Mouse (Mus musculus) embryonic facial prominence, embryonic 14.5 days (tissue): Measurements from ENCODE around the gene Sugt1. TPM values are rescaled to one million over a fixed set of nuclear protein-coding genes. Genes with fewer than 3 reads are reported as not detected.

ENCODE experiments used
- ATAC-seq: fragments of 200-750 bp; cut with Nextera tagmentation; 2 replicates; pipeline ENCODE4 v1.8.0; 2017; ENCODE audit warnings: low read depth, moderate number of reproducible peaks, moderate TSS enrichment
- DNase-seq: peaks from one replicate; pipeline ENCODE4 v3.0.0-alpha.2; 2015; ENCODE audit warnings: low spot score
- H3K27ac ChIP-seq: fragments of 300-500 bp; sonication (generic); replicated peaks from 2 replicates; pipeline ENCODE4 v1.5.1; 2014; ENCODE audit warnings: low read depth, mild to moderate bottlenecking, low read length, moderate library complexity
- H3K27me3 ChIP-seq: fragments of 300-500 bp; sonication (generic); replicated peaks from 2 replicates; pipeline ENCODE4 v1.6.1; 2014; ENCODE audit warnings: low read length; ENCODE audit not compliant: control insufficient read depth, insufficient read depth
- H3K36me3 ChIP-seq: fragments of 300-500 bp; sonication (generic); 2 replicates; pipeline ENCODE4 v1.6.1; 2014; ENCODE audit warnings: low read length, mixed read lengths; ENCODE audit not compliant: control insufficient read depth, insufficient read depth
- H3K4me1 ChIP-seq: fragments of 300-500 bp; sonication (generic); 2 replicates; pipeline ENCODE4 v1.6.1; 2014; ENCODE audit warnings: antibody characterized with exemption, low read length; ENCODE audit not compliant: control insufficient read depth, insufficient read depth
- H3K4me2 ChIP-seq: fragments of 300-500 bp; sonication (generic); 2 replicates; pipeline ENCODE4 v1.6.1; 2014; ENCODE audit warnings: low read depth, mild to moderate bottlenecking, low read length, moderate library complexity, mixed read lengths
- H3K4me3 ChIP-seq: fragments of 300-500 bp; sonication (generic); 2 replicates; pipeline ENCODE4 v1.5.1; 2014; ENCODE audit warnings: low read depth, mild to moderate bottlenecking, low read length
- H3K9ac ChIP-seq: fragments of 300-500 bp; sonication (generic); 2 replicates; pipeline ENCODE4 v1.6.1; 2014; ENCODE audit warnings: low read depth, mild to moderate bottlenecking, low read length, moderate library complexity, mixed read lengths
- H3K9me3 ChIP-seq: fragments of 300-500 bp; sonication (generic); 2 replicates; pipeline ENCODE4 v1.6.1; 2016; ENCODE audit warnings: low read length; ENCODE audit not compliant: control insufficient read depth
- WGBS: fragments of 180-500 bp; shearing (Covaris S2); extraction: QIAGEN DNeasy Blood & Tissue Kit; methylation state at CpG from one replicate; pipeline ENCODE4 v1.1.7; 2014; 5-methylcytosine and 5-hydroxymethylcytosine counted together
- polyA plus RNA-seq: library from polyadenylated mRNA; unstranded; fragments of >200 nt; fragmentation: Nextera tagmentation; extraction: Ambion mirVana; gene quantifications from 2 replicates; pipeline ENCODE4 v1.2.1, GENCODE M21; 2014

The Sugt1 gene
- polyA plus RNA-seq, 1 experiment from 2014 or later = 130 TPM

- 91% methylated on average over 13 of the region's 13 CpGs for WGBS
- Histone ChIP-seq H3K36me3 (peaks cover 36% of the 10 kb centered on the region), H3K9ac (no peak overlapping the region), H3K4me1 (no peaks in the 10 kb centered on the region), H3K27me3 (no peaks in the 10 kb centered on the region), H3K27ac (no peak overlapping the region), H3K4me2 (no peak overlapping the region), H3K9me3 (no peaks in the 10 kb centered on the region), H3K4me3 (no peak overlapping the region)
- DNase-seq = no peak
- ATAC-seq = no peak
These were observed 13.9 kb upstream of the Sugt1 start for GRCm38 (mm10) chr14:79573482-79574191.

DNA sequence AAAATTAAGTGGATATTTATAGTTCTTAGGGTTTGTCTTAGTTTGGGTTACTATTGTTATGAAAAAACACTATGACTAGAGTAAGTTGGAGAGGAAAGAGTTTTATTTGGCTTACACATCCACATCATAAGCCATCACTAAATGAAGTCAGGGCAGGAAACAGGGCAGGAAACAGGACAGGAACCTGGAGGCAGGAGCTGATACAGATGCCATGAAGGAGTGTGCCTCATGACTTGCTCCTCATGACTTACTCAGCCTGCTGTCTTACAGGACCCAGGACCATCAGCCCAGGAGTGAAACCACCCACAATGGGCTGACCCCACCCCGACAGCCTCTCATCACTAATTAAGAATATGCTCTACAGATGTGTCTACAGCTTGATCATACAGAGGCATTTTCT lies 13.1 kb upstream of the Sugt1 start:
- H3K9me3 ChIP-seq = no peaks in the 10 kb centered on the region
- peaks cover 31% of the 10 kb centered on the region for H3K36me3 ChIP-seq
- no peak overlapping the region for H3K4me3 ChIP-seq
- no peak for DNase-seq
- H3K27ac ChIP-seq = no peak overlapping the region
- no peak overlapping the region for H3K9ac ChIP-seq
- no peaks in the 10 kb centered on the region for H3K4me1 ChIP-seq
- H3K4me2 ChIP-seq = no peak overlapping the region
- H3K27me3 ChIP-seq = no peaks in the 10 kb centered on the region
- WGBS = 86% methylated on average over 1 of the region's 1 CpGs
- no peak for ATAC-seq

- Histone ChIP-seq H3K4me2 (no peak overlapping the region), H3K9me3 (no peaks in the 10 kb centered on the region), H3K36me3 (peaks cover 10% of the 10 kb centered on the region; the same call in 1 of the 2 replicates), H3K4me1 (peaks cover 9% of the 10 kb centered on the region), H3K9ac (no peak overlapping the region), H3K4me3 (no peak overlapping the region), H3K27ac (no peak overlapping the region), H3K27me3 (no peaks in the 10 kb centered on the region)
- DNase-seq (no peak), ATAC-seq (no peak)
- 77% methylated on average over 5 of the region's 5 CpGs for WGBS
These were observed 3.8 kb upstream of the Sugt1 start for GRCm38 (mm10) chr14:79583526-79584245.

DNA sequence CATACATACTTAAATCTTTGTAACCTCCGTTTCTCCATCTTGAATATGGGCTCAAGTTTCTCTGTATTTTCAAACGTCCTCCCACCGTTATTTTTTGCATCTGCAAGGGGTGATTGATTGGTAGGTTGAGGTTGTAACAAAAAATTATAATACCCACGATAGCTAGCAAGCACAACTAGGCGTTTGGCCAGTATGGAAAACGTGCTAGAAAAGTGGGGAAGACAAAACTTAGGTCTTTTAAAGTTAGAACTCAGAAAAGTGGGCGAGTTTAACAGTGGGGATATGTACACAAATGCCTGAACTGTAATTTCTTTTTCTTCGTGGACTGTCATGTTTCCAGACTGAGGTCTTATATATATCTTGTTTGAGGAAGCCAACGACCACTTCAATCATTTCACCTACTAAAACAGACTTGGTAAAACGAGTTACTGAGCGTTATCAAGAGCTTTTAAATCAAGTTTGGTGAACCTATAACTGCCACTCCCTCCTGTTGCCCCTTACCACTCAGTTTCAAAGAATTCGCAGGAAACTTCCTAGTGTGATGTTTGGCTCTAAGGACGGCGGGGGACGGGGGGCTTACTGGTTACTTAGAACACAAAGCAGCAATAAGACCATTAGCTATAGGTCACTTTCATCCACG lies 872 bp upstream of the Sugt1 start:
- ATAC-seq = no peak

DNA sequence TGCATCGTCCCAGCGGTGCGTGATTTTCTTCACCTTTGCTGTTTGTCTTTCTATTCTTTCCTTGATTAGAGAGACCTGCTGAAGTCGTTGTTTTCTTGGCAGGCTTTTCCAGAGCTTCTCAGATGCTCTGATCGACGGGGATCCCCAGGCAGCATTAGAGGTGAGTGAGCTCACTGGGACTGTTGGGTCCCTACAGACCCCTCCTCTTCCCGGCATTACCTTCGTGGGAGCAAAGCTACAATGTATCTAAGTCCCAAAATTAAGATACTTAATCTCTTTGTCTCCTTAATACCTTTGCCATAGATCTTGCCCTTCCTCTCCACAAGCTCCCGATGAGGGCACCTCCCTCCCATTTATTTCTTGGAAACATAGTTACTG lies 350 bp downstream of the Sugt1 start:
- Histone ChIP-seq H3K9ac (peak overlapping the region; percentile 83), H3K9me3 (no peaks in the 10 kb centered on the region), H3K4me2 (peak overlapping the region; percentile 74), H3K4me3 (peak overlapping the region; percentile 66), H3K4me1 (peaks cover 21% of the 10 kb centered on the region), H3K27ac (peak overlapping the region; percentile 97), H3K36me3 (peaks cover 7% of the 10 kb centered on the region; the same call in 1 of the 2 replicates), H3K27me3 (no peaks in the 10 kb centered on the region)
- under 1% methylated on average over 9 of the region's 9 CpGs for WGBS
- DNase-seq = no peak
- ATAC-seq = peak; percentile 27

More for the DNA sequence above, 872 bp upstream of the Sugt1 start:
- H3K4me1 ChIP-seq = peaks cover 21% of the 10 kb centered on the region
- H3K9me3 ChIP-seq = no peaks in the 10 kb centered on the region
- DNase-seq = no peak
- H3K4me2 ChIP-seq = peak overlapping the region; percentile 74
- peaks cover 7% of the 10 kb centered on the region; the same call in 1 of the 2 replicates for H3K36me3 ChIP-seq
- peak overlapping the region; percentile 66 for H3K4me3 ChIP-seq
- H3K9ac ChIP-seq = peak overlapping the region; percentile 83
- H3K27me3 ChIP-seq = no peaks in the 10 kb centered on the region
- H3K27ac ChIP-seq = peak overlapping the region; percentile 97
- 34% methylated on average over 16 of the region's 16 CpGs for WGBS

DNA sequence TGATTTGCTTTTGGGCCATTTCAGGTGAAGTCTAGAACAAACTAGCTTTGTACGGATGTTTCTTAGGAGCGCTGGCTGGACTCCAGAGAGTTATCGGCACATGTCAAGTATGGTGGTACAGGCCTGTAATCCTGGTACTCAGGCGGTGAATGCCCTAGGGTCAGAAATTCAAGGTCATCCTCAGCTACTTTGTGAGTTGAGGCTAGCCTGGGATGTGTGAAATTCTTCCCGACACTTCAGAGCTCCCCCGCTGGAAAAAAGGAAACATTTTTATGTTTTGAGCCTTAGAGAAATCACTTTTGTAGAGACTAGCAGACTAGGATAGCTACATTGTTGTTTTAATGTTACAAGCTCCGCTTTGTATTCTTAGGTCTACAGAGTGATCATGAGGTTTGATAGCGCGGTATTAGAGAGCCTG lies 1.1 kb downstream of the Sugt1 start:
- ATAC-seq (no peak), DNase-seq (no peak)
- Histone ChIP-seq H3K9ac (peak overlapping the region; percentile 83), H3K27me3 (no peaks in the 10 kb centered on the region), H3K36me3 (peaks cover 7% of the 10 kb centered on the region; the same call in 1 of the 2 replicates), H3K27ac (no peak overlapping the region), H3K9me3 (no peaks in the 10 kb centered on the region), H3K4me1 (peaks cover 21% of the 10 kb centered on the region), H3K4me2 (peak overlapping the region; percentile 74), H3K4me3 (peak overlapping the region; percentile 66)
- WGBS = 91% methylated on average over 9 of the region's 9 CpGs

DNA sequence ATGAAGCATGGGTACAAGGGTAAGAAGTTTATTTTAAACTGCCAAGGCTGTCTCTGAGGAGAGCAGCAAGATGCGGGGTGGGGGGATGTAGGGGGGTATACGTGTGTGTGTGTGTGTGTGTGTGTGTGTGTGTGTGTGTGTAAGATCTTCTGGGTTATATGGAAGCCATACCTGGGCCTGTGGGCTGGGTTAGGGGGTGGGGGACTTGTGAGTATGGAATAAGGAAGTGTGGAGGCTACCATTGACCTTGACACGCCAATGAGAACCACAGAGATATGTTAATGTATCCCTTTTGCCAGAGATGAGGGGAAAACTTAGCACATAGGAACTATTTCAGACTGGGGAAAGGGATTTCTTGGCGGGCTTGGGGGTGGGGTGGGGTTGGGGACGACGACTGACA lies 1.9 kb downstream of the Sugt1 start:
- peak overlapping the region; percentile 74 for H3K4me2 ChIP-seq
- WGBS = 81% methylated on average over 6 of the region's 6 CpGs
- peaks cover 21% of the 10 kb centered on the region for H3K4me1 ChIP-seq
- H3K27me3 ChIP-seq = no peaks in the 10 kb centered on the region
- no peaks in the 10 kb centered on the region for H3K9me3 ChIP-seq
- H3K36me3 ChIP-seq = peaks cover 7% of the 10 kb centered on the region
- H3K4me3 ChIP-seq = no peak overlapping the region
- ATAC-seq (no peak), DNase-seq (no peak)
- no peak overlapping the region for H3K9ac ChIP-seq
- H3K27ac ChIP-seq = no peak overlapping the region

GRCm38 (mm10) chr14:79590916-79591315 lies 3.4 kb downstream of the Sugt1 start:
- H3K27me3 ChIP-seq = no peaks in the 10 kb centered on the region
- H3K9me3 ChIP-seq = no peaks in the 10 kb centered on the region
- H3K4me1 ChIP-seq = peaks cover 21% of the 10 kb centered on the region
- DNase-seq = no peak
- H3K27ac ChIP-seq = no peak overlapping the region
- WGBS = 92% methylated on average over 8 of the region's 8 CpGs
- H3K4me2 ChIP-seq = no peak overlapping the region
- peaks cover 18% of the 10 kb centered on the region for H3K36me3 ChIP-seq
- no peak overlapping the region for H3K4me3 ChIP-seq
- ATAC-seq = no peak
- H3K9ac ChIP-seq = no peak overlapping the region
